Mouse (Mus musculus) brain, embryonic 18.5 days (tissue): ENCODE results near the gene Pced1b.
"Not testable (repeated sequence)": the region's sequence is repeated elsewhere in the genome, so short reads cannot be mapped to it uniquely, and the experiment has no call there.

Source experiments
- DNase-seq: peaks from one replicate; pipeline ENCODE4 v3.0.0-alpha.2; 2012; ENCODE audit warnings: low read depth, low spot score

Gene Pced1b

GRCm38 (mm10) chr15:97246911-97247790, at the start of gene Pced1b, which contains the start of gene Amigo2:
Pced1b (plus strand) TSS chr15:97247107.
Amigo2 (minus strand) TSS chr15:97247287.
- DNase-seq, result peak; percentile 34

DNA sequence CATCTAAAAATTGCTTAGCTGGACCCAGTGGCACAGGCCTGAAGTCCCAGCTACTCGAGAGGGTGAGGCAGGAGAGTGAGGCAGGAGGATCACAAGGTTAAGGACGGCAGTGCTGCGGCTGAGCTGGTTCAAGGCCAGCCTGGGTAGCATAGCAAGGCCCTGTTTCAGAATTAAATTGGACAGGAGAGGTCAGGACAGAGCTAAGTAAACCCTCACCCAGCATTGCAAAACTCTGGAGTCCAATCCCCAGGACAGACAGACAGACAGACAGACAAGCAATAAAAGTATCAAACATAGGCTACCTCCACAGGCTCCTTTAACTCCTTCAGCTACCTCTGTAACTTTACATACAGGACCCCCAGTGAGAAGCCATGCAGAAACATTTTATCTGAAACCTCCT, 42.0 kb upstream of the Pced1b start:
- no peak for DNase-seq

GRCm38 (mm10) chr15:97205776-97206175, 41.1 kb upstream of the Pced1b start:
- no peak for DNase-seq

DNA sequence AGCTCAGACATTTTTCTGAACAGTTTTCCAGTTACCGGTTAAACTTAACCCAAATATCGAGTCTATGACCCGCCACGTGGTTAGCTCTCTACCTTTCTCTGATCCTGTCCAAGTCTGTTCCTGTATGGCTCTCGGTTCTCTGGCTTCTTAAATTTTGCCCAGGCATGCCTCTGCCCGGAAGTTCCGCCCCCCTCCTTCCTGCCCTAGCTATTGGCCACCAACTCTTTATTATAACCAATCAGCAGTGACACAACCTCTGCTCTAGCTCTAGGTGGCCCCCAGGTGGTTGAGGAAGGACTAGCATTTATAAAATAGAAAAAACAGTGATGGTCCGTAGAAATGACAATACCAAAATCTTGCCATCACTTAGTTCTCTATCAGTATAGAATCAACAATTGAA, 40.4 kb upstream of the Pced1b start:
- DNase-seq, result no peak

DNA sequence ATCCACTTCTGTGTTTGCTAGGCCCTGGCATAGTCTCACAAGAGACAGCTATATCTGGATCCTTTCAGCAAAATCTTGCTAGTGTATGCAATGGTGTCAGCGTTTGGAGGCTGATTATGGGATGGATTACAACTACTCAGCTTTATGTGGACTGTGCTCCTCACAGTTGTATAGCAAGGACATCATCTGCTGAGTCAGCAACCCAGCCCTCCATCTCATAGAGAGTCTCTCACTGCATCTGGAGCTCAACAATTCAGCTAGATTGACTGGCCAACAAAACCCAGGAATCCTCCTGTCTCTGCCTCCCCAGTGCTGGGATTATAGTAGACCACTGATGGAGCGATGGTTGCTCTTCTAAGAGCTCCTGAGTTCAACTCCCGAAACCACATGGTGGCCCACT, 37.2 kb upstream of the Pced1b start:
- not testable (repeated sequence) for DNase-seq

GRCm38 (mm10) chr15:97212501-97213477, 34.1 kb upstream of the Pced1b start:
- no peak for DNase-seq

DNA sequence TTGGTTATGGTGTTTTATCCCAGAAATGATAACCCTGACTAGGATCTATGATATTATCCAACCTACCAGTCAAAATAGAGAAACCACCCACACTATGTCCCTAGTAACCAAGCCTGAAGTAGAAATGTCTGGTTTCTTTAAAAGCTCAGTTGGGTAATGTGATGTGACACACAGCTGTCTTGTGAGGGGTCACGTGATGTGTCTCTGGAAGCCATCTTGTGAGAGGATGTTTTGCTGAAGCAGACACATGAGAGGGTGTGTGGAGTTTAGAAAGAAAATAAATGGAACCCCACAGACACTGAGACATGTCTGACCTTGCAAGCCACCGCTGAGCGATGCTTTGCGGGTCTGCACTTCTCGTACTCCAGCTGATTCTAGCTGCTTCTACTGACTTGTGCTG, 30.1 kb upstream of the Pced1b start:
- no peak for DNase-seq

DNA sequence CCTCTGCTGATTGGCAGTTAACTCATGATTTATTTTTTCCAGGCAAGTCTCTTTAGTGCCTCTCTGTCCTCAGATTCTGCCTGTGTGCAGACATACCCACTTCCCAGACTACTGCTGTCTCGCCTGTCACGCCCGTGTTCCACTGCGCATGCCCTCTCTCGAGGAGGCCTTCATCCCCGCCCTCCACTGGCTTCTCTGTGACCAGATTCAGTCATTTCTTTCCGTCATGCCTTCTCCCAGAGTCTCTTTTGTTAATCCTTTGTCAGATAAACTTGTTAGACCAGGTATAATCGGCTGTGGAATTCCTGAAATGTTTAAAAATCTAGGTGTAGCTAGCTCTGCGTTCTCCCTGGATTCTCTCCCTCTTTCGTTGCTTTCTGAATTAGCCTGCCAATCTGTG, 23.5 kb upstream of the Pced1b start:
- DNase-seq, result no peak

DNA sequence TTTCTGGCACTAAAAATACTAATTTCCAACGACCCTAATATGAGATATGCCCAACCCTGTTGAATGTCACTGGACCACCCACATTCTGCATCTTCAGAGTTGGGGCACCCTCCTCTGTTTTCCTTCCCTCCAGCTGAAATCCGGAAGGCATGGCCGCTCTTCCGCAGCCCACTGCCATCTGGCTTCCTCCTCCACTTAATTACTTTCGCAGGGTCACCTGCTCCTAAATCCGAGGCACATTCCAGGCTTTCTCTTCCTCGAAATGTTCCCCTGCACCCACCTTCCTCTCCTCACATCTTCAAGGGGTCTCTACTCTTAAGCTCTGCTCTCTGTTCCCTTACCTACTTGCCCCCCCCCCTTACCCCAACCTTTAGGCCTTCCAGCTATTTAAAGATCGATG, 22.9 kb upstream of the Pced1b start:
- no peak for DNase-seq

GRCm38 (mm10) chr15:97229494-97230077, 17.3 kb upstream of the Pced1b start:
- DNase-seq, result no peak

GRCm38 (mm10) chr15:97234076-97234475, 12.8 kb upstream of the Pced1b start:
- DNase-seq, result no peak

- DNase-seq, result no peak
These were observed 11.7 kb upstream of the Pced1b start for GRCm38 (mm10) chr15:97235183-97235582.

DNA sequence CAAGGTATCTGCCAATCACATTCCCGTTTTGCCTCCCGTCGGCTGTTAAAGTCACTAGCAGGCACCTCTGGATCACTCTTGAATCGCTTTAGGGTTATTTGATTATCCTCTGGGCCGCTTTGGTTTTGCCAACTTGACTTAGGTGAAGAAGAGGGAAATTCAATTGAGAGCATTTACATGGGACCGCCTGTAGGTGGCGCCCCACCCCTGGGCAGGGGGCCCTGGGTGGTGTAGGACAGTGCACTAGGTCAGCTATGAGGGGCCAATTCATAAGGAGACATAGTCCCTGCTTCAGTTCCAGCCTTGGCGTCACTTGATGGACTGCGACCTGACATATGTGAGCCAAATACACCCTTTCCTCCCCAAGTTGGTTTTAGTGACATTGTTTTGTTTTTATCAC, 10.0 kb upstream of the Pced1b start:
- DNase-seq, result no peak

- no peak for DNase-seq
These were observed 1.5 kb upstream of the Pced1b start for GRCm38 (mm10) chr15:97245392-97245791.

GRCm38 (mm10) chr15:97246256-97246655, 651 bp upstream of the Pced1b start:
- no peak for DNase-seq

- no peak for DNase-seq
These were observed 869 bp downstream of the Pced1b start for GRCm38 (mm10) chr15:97247791-97248161.

- no peak for DNase-seq
These were observed 1.4 kb downstream of the Pced1b start for GRCm38 (mm10) chr15:97248296-97248695.

DNA sequence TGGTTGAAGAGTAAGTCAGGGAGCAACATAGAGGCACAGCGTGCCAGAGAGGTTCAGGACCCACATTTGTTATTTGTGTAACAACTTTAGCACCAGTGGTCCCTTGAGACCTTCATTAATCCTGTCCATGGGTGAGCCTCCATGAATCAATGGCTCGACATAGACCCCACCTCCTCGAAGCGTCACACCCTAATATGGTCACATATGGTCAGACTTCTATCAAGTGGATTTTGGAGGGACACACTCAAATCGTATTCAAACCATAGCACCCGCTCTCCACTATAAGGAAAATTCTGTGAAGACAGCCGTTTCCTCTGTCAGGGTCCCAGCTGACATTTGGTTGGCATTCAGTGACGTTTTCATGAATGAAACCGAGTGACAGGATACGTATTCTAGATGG, 2.4 kb downstream of the Pced1b start:
- DNase-seq, result no peak

- DNase-seq, result no peak
These were observed 5.7 kb downstream of the Pced1b start for GRCm38 (mm10) chr15:97252493-97253034.

- DNase-seq, result no peak
These were observed 7.5 kb downstream of the Pced1b start for GRCm38 (mm10) chr15:97254375-97254774.

DNA sequence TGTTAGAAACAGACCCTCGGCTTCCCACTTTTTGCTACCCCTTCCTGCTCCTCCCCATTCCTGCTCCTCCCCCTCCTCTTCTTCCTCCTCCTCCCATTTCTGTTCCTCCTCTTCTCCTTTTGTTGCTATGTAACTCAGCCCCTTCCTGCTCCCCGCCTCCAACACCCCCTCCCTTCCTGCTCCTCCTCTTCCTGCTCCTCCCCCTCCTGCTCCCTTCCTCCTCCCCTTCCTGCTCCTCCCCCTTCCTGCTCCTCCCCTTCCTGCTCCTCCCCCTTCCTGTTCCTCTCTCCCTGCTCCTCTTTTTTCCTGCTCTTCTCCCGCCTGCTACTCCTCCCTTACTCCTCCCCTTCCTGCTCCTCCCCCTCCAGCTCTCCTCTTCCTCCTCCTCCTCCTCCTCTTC, 8.9 kb downstream of the Pced1b start:
- DNase-seq, result no peak

GRCm38 (mm10) chr15:97256411-97256810, 9.5 kb downstream of the Pced1b start:
- DNase-seq, result no peak
